Mouse (Mus musculus) small intestine, adult 2 months (tissue): ENCODE measurements around the gene Thap3.

ENCODE experiments used
- CTCF ChIP-seq: fragments of 200-500 bp; IDR thresholded peaks from 2 replicates; pipeline ENCODE4 v1.5.1; 2012; ENCODE audit warnings: low read depth, mild to moderate bottlenecking, control low read depth, inconsistent platforms, low read length, moderate library complexity, mixed read lengths; ENCODE audit not compliant: insufficient replicate concordance, insufficient read length; ENCODE audit errors: extremely low read depth
- POLR2A ChIP-seq: fragments of 200-500 bp; IDR thresholded peaks from 2 replicates; pipeline ENCODE4 v1.6.1; 2012; ENCODE audit warnings: low read depth, mild to moderate bottlenecking, control low read depth, inconsistent platforms, low read length, moderate library complexity

- TF ChIP-seq CTCF (peak; percentile 99), POLR2A (no peak)
Measured at GRCm38 (mm10) chr4:151981363-151981762, 7.4 kb downstream of the Thap3 start.
